Mouse (Mus musculus) kidney, embryonic 14.5 days (tissue): ENCODE measurements around the gene Car14. TPM values are rescaled to one million over a fixed set of nuclear protein-coding genes. Genes with fewer than 3 reads are reported as not detected.
A peak's percentile ranks its signal among the peaks of the same experiment; 100 is the strongest.

Experiments
- ATAC-seq: fragments of 200-750 bp; cut with Nextera tagmentation; 2 replicates; pipeline ENCODE4 v1.8.0; 2017; ENCODE audit warnings: moderate number of reproducible peaks, mild to moderate bottlenecking, moderate TSS enrichment, moderate library complexity; ENCODE audit not compliant: low FRiP score, low TSS enrichment
- H3K27ac ChIP-seq: fragments of 300-500 bp; sonication (generic); 2 replicates; pipeline ENCODE4 v1.5.1; 2014; ENCODE audit warnings: low read depth, mild to moderate bottlenecking, low read length, moderate library complexity, mixed read lengths
- H3K27me3 ChIP-seq: fragments of 300-500 bp; sonication (generic); 2 replicates; pipeline ENCODE4 v1.6.1; 2014; ENCODE audit warnings: mild to moderate bottlenecking, low read length; ENCODE audit not compliant: control insufficient read depth, insufficient read depth
- H3K36me3 ChIP-seq: fragments of 300-500 bp; sonication (generic); 2 replicates; pipeline ENCODE4 v1.6.1; 2014; ENCODE audit warnings: low read length, mixed read lengths; ENCODE audit not compliant: control insufficient read depth, insufficient read depth
- H3K4me1 ChIP-seq: fragments of 300-500 bp; sonication (generic); 2 replicates; pipeline ENCODE4 v1.6.1; 2014; ENCODE audit warnings: low read length, mixed read lengths; ENCODE audit not compliant: control insufficient read depth, insufficient read depth
- H3K4me2 ChIP-seq: fragments of 300-500 bp; sonication (generic); replicated peaks from 2 replicates; pipeline ENCODE4 v1.6.1; 2014; ENCODE audit warnings: low read depth, mild to moderate bottlenecking, low read length
- H3K4me3 ChIP-seq: fragments of 300-500 bp; sonication (generic); 2 replicates; pipeline ENCODE4 v1.5.1; 2014; ENCODE audit warnings: mild to moderate bottlenecking, low read length
- H3K9ac ChIP-seq: fragments of 300-500 bp; sonication (generic); 2 replicates; pipeline ENCODE4 v1.6.1; 2014; ENCODE audit warnings: low read depth, mild to moderate bottlenecking, low read length, moderate library complexity
- H3K9me3 ChIP-seq: fragments of 300-500 bp; sonication (generic); 2 replicates; pipeline ENCODE4 v1.6.1; 2016; ENCODE audit warnings: low read length; ENCODE audit not compliant: control insufficient read depth
- WGBS: fragments of 180-500 bp; shearing (Covaris S2); extraction: QIAGEN DNeasy Blood & Tissue Kit; methylation state at CpG from one replicate; pipeline ENCODE4 v1.1.7; 2014; 5-methylcytosine and 5-hydroxymethylcytosine counted together
- polyA plus RNA-seq: library from polyadenylated mRNA; unstranded; fragments of >200 nt; fragmentation: Nextera tagmentation; extraction: Ambion mirVana; gene quantifications from 2 replicates; pipeline ENCODE4 v1.2.1, GENCODE M21; 2014

Car14 gene
- polyA plus RNA-seq, 1 experiment from 2014 or later = 25.9 TPM

DNA sequence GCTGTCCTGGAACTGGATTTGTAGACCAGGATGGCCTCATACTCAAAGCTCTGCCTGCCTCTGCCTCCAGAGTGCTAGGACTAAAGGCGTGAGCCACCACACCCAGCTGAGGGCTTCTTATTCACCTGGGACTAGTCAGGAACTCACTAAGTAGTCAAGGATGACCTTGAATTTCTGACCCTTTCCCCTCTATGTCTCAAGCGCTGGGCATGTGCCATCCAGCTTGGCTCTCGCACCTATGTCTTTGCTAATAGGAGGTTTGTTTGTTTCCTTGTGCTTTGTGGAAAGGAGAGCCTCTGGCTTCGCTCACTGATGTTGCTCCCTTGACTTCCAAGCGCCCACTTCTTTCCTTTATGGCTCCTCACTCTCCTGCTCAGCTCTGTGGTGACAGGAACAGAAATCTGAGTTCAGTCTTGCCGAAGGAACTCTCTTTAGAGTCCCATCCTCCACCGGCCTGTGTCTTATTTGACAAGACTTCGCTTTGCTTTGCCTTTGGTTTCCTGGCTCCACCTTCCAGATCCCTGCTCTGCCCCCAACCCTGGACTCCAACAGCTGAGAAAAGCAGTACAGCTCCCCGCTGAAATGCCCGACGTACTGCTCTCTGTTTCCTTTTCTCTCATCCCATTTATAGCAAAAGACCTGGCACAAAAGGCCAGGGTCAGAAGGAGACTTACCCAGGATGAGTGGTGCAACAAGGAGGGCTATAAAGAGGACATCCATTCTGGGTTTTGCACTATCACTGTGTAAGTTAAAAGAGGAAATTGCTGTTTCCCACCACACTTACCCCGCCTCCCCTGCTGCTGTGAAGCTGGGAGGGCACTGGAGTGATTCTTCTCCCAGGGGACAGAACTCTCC is 13.1 kb downstream of the Car14 start, which contains the start of gene BC028528:
BC028528 (minus strand) TSS at position 795 of the 855 bp plus-strand sequence.
- Histone ChIP-seq H3K4me2 (peak within 1 kb of the TSS; percentile 54), H3K27me3 (no peaks in the 10 kb centered on the region), H3K36me3 (no peaks in the 10 kb centered on the region; the same call in 1 of the 2 replicates), H3K9ac (peak within 1 kb of the TSS; percentile 19), H3K4me1 (peaks cover 30% of the 10 kb centered on the region), H3K4me3 (peak within 1 kb of the TSS; percentile 30), H3K9me3 (no peaks in the 10 kb centered on the region), H3K27ac (peak within 1 kb of the TSS; percentile 93)
- 15% methylated on average over 12 of the region's 12 CpGs for WGBS
- no peak for ATAC-seq

DNA sequence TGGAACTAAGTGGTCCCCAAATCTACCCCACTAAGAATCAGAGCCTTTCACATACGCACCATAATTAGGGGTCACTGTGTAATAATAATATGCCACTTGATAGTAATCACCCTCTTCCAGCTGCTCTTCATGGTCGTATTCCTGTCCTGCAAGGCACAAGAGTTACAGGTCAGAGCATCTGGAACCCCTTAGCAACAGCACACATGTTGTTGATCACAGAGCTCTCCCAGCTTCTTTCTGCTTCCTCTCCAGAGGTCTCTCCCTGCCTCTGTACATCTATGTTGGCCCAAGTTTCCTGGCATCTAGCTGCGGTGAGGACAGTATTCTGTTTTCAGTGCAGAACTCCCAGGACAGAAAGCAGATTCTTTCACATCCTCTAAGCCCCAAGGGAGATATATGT is 14.8 kb downstream of the Car14 start:
- Histone ChIP-seq H3K27me3 (no peaks in the 10 kb centered on the region), H3K9me3 (no peaks in the 10 kb centered on the region), H3K36me3 (no peaks in the 10 kb centered on the region; the same call in 1 of the 2 replicates), H3K27ac (no peak overlapping the region), H3K4me2 (no peak overlapping the region), H3K9ac (no peak overlapping the region), H3K4me1 (peaks cover 22% of the 10 kb centered on the region), H3K4me3 (no peak overlapping the region)
- ATAC-seq = no peak
- WGBS = 83% methylated on average over 3 of the region's 3 CpGs

DNA sequence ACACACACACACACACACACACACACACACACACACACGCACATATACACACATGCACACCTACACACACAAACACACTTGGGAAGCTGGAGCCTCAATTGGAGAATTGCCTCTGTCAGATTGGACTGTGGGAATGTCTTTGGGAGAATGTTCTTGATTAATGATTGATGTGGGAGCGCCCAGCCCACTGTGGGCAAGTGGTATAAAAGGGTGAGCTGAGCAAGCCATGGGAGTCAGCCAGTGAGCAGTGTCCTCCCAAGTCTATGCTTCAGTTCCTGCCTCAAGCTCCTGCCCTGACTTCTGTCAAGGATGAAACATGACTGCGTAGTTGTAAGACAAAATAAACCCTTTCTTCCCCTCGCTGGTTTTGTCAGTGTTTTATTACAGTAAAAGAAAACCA is 16.9 kb downstream of the Car14 start:
- Histone ChIP-seq H3K27ac (no peak overlapping the region), H3K27me3 (no peaks in the 10 kb centered on the region), H3K4me3 (no peak overlapping the region), H3K36me3 (no peaks in the 10 kb centered on the region; the same call in 1 of the 2 replicates), H3K4me2 (no peak overlapping the region), H3K4me1 (peaks cover 17% of the 10 kb centered on the region), H3K9ac (no peak overlapping the region), H3K9me3 (no peaks in the 10 kb centered on the region)
- 51% methylated on average over 4 of the region's 4 CpGs for WGBS
- ATAC-seq = no peak

DNA sequence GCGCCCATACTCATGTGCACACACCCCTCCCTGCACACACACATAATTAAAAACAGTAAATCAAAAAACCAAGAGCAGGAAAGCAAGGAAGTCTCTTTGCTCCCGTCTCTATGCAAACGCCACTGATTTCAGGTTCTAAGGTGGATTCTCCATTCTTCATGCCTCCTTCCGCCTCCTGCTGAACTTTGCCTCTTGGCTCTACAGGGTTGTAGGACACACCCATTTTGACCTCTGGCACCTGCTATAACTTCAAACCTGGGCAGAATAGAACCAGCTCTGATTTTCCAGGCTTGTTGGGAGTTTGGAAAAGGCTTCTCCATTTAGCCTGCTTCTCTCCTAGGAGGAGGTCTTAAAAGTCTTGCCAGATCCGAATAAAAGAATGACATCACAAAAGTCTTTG is 20.1 kb downstream of the Car14 start:
- H3K36me3 ChIP-seq = no peaks in the 10 kb centered on the region; the same call in 1 of the 2 replicates
- H3K9me3 ChIP-seq = no peaks in the 10 kb centered on the region
- H3K4me1 ChIP-seq = peaks cover 4% of the 10 kb centered on the region; the same call in 1 of the 2 replicates
- no peak overlapping the region for H3K27ac ChIP-seq
- H3K4me2 ChIP-seq = no peak overlapping the region
- H3K4me3 ChIP-seq = no peak overlapping the region
- ATAC-seq = no peak
- H3K9ac ChIP-seq = no peak overlapping the region
- peaks cover 3% of the 10 kb centered on the region; the same call in 1 of the 2 replicates for H3K27me3 ChIP-seq
- WGBS = 71% methylated on average over 5 of the region's 5 CpGs

DNA sequence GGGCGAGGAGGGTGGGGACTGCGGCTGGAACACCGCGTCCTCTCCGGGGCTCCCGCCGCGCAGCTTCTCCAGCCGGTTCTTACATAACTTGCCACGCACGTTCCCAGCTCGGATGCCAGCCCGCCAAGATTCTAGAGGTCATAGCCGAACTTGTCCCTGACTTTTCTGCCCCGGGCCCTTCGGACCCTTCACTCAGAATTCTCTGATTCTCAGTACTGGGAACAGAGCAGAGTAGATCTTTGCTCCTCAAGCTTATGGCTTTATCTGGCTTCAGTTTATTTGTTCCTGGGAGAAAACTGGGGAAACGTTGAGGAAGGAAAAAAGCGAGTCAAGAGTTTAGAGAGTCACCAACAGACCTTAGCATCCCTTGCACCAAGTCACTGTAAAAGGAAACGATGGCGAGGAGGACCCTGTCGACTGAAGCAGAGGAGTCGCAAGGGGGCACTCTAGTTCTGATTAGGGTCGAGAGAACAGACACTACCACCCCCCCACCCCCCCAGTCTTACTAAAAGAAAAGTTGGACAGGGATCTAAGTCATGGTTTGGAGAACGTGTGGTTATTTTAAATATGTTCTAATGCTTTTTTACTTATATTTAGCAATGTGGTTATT is 21.6 kb downstream of the Car14 start:
- Histone ChIP-seq H3K36me3 (no peaks in the 10 kb centered on the region; the same call in 1 of the 2 replicates), H3K9me3 (no peaks in the 10 kb centered on the region), H3K27me3 (peaks cover 3% of the 10 kb centered on the region; the same call in 1 of the 2 replicates), H3K4me3 (peak overlapping the region; percentile 50), H3K4me2 (peak overlapping the region; percentile 98), H3K27ac (no peak overlapping the region), H3K4me1 (peaks cover 4% of the 10 kb centered on the region; the same call in 1 of the 2 replicates), H3K9ac (peak overlapping the region; percentile 58)
- ATAC-seq = no peak
- WGBS = 3% methylated on average over 24 of the region's 24 CpGs

DNA sequence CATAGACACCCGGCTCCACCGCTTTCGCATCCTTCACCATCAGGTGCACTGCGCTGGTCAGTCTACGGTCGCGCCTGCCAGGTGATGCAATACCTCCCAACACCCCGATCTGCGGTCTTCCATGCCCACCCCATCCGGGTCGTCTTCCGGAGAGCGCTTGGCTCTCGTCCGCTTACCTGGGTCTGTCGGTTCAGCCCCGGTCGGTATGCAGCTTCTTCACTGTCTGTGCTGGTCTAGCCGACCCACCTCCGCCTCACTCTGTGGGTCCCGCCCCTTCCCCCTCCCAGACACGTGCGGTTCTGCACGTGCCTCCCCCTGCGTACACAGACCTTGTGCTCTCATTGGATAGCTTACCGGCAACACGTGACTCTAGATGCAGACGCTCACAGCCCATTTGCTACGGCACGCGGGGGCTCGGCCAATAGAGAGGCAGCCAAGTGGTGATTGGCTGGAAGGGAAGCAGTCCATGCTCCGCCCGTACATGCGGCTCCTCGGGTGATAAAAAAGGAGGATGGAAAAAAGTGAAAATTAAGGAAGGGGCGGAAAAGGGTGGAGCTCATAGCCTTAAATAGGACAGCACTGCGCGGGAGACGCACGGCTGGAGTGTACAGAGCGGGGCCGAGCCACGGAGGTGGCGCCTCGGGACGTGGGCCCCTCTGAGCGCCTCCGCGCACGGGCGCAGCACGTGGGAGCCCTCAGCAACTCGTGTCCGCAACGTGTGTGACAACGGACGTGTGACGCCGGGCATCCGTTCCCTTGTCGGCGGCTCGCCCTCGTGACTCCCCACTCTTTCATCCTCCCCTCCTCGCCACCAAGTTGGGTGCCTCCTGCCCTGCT is 22.3 kb downstream of the Car14 start, which contains the start of gene Ciart:
Ciart (minus strand) TSS at position 273 of the 837 bp plus-strand sequence.
- peak; percentile 99 for ATAC-seq
- Histone ChIP-seq H3K9ac (peak within 1 kb of the TSS; percentile 58), H3K36me3 (no peaks in the 10 kb centered on the region; the same call in 1 of the 2 replicates), H3K4me2 (peak within 1 kb of the TSS; percentile 98), H3K9me3 (no peaks in the 10 kb centered on the region), H3K4me1 (peaks cover 4% of the 10 kb centered on the region; the same call in 1 of the 2 replicates), H3K27ac (no peak within 1 kb of the TSS), H3K4me3 (peak within 1 kb of the TSS; percentile 50), H3K27me3 (peaks cover 3% of the 10 kb centered on the region; the same call in 1 of the 2 replicates)
- whole genome bisulfite sequencing = under 1% methylated on average over 64 of the region's 66 CpGs

DNA sequence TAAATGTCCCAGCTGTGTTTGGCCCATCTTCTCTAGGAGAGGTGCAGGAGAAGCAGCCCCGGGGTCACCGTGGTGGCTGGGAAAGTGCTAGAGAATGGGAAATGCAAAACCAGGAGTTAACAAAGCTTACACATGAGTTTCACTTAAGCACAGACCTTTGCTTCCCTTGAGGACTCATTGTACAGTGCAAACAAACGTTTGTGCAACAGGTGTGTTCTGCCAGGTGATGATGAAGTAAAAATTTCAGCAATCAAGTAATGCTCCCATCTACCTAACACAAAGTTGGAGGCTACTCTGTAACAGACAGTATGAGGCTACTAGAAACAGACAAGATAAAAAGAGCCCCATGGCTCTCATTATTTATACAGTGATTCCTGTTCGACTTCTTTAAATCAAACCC is 25.4 kb downstream of the Car14 start:
- no peak overlapping the region for H3K9ac ChIP-seq
- ATAC-seq = no peak
- WGBS = 91% methylated on average over 4 of the region's 4 CpGs
- peaks cover 3% of the 10 kb centered on the region; the same call in 1 of the 2 replicates for H3K27me3 ChIP-seq
- no peaks in the 10 kb centered on the region for H3K36me3 ChIP-seq
- no peak overlapping the region for H3K4me2 ChIP-seq
- H3K4me3 ChIP-seq = no peak overlapping the region
- no peak overlapping the region for H3K27ac ChIP-seq
- H3K4me1 ChIP-seq = peaks cover 4% of the 10 kb centered on the region; the same call in 1 of the 2 replicates
- no peaks in the 10 kb centered on the region for H3K9me3 ChIP-seq

DNA sequence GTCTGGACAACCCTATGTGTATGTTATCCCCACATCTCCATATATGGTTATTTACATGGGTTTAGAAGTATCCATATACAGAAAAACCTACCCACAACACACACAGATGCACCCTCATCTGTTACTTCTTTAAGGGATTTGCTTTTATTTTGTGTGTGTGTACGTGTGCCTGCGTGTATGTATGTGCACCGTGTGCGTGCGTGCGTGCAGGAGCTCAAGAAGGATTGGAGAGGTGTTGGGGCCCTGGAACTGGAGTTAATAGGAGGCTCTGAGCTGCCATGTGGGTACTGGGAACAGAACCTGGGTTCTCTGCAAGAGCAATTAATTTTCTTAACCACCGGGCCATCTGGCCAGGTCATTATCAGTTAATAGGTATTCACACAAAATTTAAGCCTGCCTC is 32.4 kb downstream of the Car14 start:
- Histone ChIP-seq H3K27me3 (no peaks in the 10 kb centered on the region), H3K27ac (no peak overlapping the region; the same call in 1 of the 2 replicates), H3K4me1 (peaks cover 10% of the 10 kb centered on the region; the same call in 1 of the 2 replicates), H3K4me3 (peak overlapping the region; percentile 79), H3K4me2 (peak overlapping the region; percentile 68), H3K36me3 (peaks cover 19% of the 10 kb centered on the region), H3K9ac (peak overlapping the region; percentile 83), H3K9me3 (no peaks in the 10 kb centered on the region)
- WGBS = 74% methylated on average over 7 of the region's 7 CpGs
- no peak for ATAC-seq
